Mouse (Mus musculus): ENCODE data around the gene Slc24a4. TPM values are rescaled to one million over a fixed set of nuclear protein-coding genes. Genes with fewer than 3 reads are reported as not detected.

Gene Slc24a4
- polyA plus RNA-seq, 1 experiment from 2014 or later, result 1.2 TPM

GRCm38 (mm10) chr12:102282126-102282525, 153.6 kb downstream of the Slc24a4 start:
- Histone ChIP-seq H3K9me3 (ENCODE audit: control insufficient read depth, low read length) (no peaks in the 10 kb centered on the region), H3K27me3 (ENCODE audit: control insufficient read depth, insufficient read depth, low read length) (peaks cover 14% of the 10 kb centered on the region; the same call in 1 of the 2 replicates), H3K27ac (replicated peaks; ENCODE audit: low read depth, low read length) (no peak overlapping the region), H3K4me1 (ENCODE audit: control insufficient read depth, insufficient read depth, low read length) (peaks cover 12% of the 10 kb centered on the region), H3K4me3 (replicated peaks; ENCODE audit: low read depth, low read length) (no peak overlapping the region; the same call in 1 of the 2 replicates), H3K36me3 (ENCODE audit: control insufficient read depth, insufficient read depth, low read length) (no peaks in the 10 kb centered on the region), H3K4me2 (ENCODE audit: low read length) (peak overlapping the region; percentile 99; the same call in 1 of the 2 replicates), H3K9ac (replicated peaks; ENCODE audit: low read length) (no peak overlapping the region)
- ATAC-seq (ENCODE audit: low FRiP score, low TSS enrichment) (no peak), DNase-seq (no peak)
- 57% methylated on average over 2 of the region's 2 CpGs for WGBS

GRCm38 (mm10) chr12:102282763-102283482, 154.4 kb downstream of the Slc24a4 start, which contains the start of gene Rin3:
Gene Rin3 (plus strand): TSS chr12:102283048.
- DNase-seq (peak; percentile 71), ATAC-seq (ENCODE audit: low FRiP score, low TSS enrichment) (peak; percentile 54)
- Histone ChIP-seq H3K27ac (replicated peaks; ENCODE audit: low read depth, low read length) (0 out of 2 replicates have a peak within 1 kb of the TSS, but pooled peaks have one; percentile 20), H3K4me1 (ENCODE audit: control insufficient read depth, insufficient read depth, low read length) (peaks cover 12% of the 10 kb centered on the region), H3K27me3 (ENCODE audit: control insufficient read depth, insufficient read depth, low read length) (peaks cover 14% of the 10 kb centered on the region; the same call in 1 of the 2 replicates), H3K4me3 (replicated peaks; ENCODE audit: low read depth, low read length) (peak within 1 kb of the TSS; percentile 48), H3K4me2 (ENCODE audit: low read length) (peak within 1 kb of the TSS; percentile 99), H3K9me3 (ENCODE audit: control insufficient read depth, low read length) (no peaks in the 10 kb centered on the region), H3K36me3 (ENCODE audit: control insufficient read depth, insufficient read depth, low read length) (no peaks in the 10 kb centered on the region), H3K9ac (replicated peaks; ENCODE audit: low read length) (peak within 1 kb of the TSS; percentile 59)
- under 1% methylated on average over 75 of the region's 75 CpGs for WGBS

GRCm38 (mm10) chr12:102283483-102284266, 155.1 kb downstream of the Slc24a4 start:
- H3K4me2 ChIP-seq (ENCODE audit: low read length), result peak overlapping the region; percentile 99
- DNase-seq, result peak; percentile 59
- H3K9me3 ChIP-seq (ENCODE audit: control insufficient read depth, low read length), result no peaks in the 10 kb centered on the region
- WGBS, result 7% methylated on average over 23 of the region's 24 CpGs
- 0 out of 2 replicates have a peak overlapping the region, but pooled peaks have one; percentile 20 for H3K27ac ChIP-seq (replicated peaks; ENCODE audit: low read depth, low read length)
- peak overlapping the region; percentile 59 for H3K9ac ChIP-seq (replicated peaks; ENCODE audit: low read length)
- peak overlapping the region; percentile 48 for H3K4me3 ChIP-seq (replicated peaks; ENCODE audit: low read depth, low read length)
- peak; percentile 59 for ATAC-seq (ENCODE audit: low FRiP score, low TSS enrichment)
- H3K27me3 ChIP-seq (ENCODE audit: control insufficient read depth, insufficient read depth, low read length), result peaks cover 14% of the 10 kb centered on the region; the same call in 1 of the 2 replicates
- H3K36me3 ChIP-seq (ENCODE audit: control insufficient read depth, insufficient read depth, low read length), result no peaks in the 10 kb centered on the region
- H3K4me1 ChIP-seq (ENCODE audit: control insufficient read depth, insufficient read depth, low read length), result peaks cover 12% of the 10 kb centered on the region

GRCm38 (mm10) chr12:102284267-102284610, 155.7 kb downstream of the Slc24a4 start:
- WGBS, result 38% methylated on average over 9 of the region's 9 CpGs
- Histone ChIP-seq H3K36me3 (ENCODE audit: control insufficient read depth, insufficient read depth, low read length) (no peaks in the 10 kb centered on the region), H3K4me3 (replicated peaks; ENCODE audit: low read depth, low read length) (no peak overlapping the region), H3K4me2 (ENCODE audit: low read length) (peak overlapping the region; percentile 99; the same call in 1 of the 2 replicates), H3K4me1 (ENCODE audit: control insufficient read depth, insufficient read depth, low read length) (peaks cover 12% of the 10 kb centered on the region), H3K27ac (replicated peaks; ENCODE audit: low read depth, low read length) (no peak overlapping the region), H3K9me3 (ENCODE audit: control insufficient read depth, low read length) (no peaks in the 10 kb centered on the region), H3K9ac (replicated peaks; ENCODE audit: low read length) (no peak overlapping the region), H3K27me3 (ENCODE audit: control insufficient read depth, insufficient read depth, low read length) (peaks cover 14% of the 10 kb centered on the region; the same call in 1 of the 2 replicates)
- DNase-seq (no peak), ATAC-seq (ENCODE audit: low FRiP score, low TSS enrichment) (no peak)

- Histone ChIP-seq H3K4me1 (ENCODE audit: control insufficient read depth, insufficient read depth, low read length) (peaks cover 12% of the 10 kb centered on the region), H3K27ac (replicated peaks; ENCODE audit: low read depth, low read length) (no peak overlapping the region), H3K4me2 (ENCODE audit: low read length) (peak overlapping the region; percentile 99; the same call in 1 of the 2 replicates), H3K9ac (replicated peaks; ENCODE audit: low read length) (no peak overlapping the region), H3K4me3 (replicated peaks; ENCODE audit: low read depth, low read length) (no peak overlapping the region), H3K9me3 (ENCODE audit: control insufficient read depth, low read length) (no peaks in the 10 kb centered on the region), H3K27me3 (ENCODE audit: control insufficient read depth, insufficient read depth, low read length) (peaks cover 14% of the 10 kb centered on the region; the same call in 1 of the 2 replicates), H3K36me3 (ENCODE audit: control insufficient read depth, insufficient read depth, low read length) (no peaks in the 10 kb centered on the region)
- WGBS, result 61% methylated on average over 3 of the region's 3 CpGs
- ATAC-seq (ENCODE audit: low FRiP score, low TSS enrichment) (no peak), DNase-seq (no peak)
Observed at GRCm38 (mm10) chr12:102284618-102285159, 156.2 kb downstream of the Slc24a4 start.

GRCm38 (mm10) chr12:102285318-102285717, 156.8 kb downstream of the Slc24a4 start:
- no peak for ATAC-seq (ENCODE audit: low FRiP score, low TSS enrichment)
- Histone ChIP-seq H3K36me3 (ENCODE audit: control insufficient read depth, insufficient read depth, low read length) (no peaks in the 10 kb centered on the region), H3K27ac (replicated peaks; ENCODE audit: low read depth, low read length) (no peak overlapping the region), H3K9me3 (ENCODE audit: control insufficient read depth, low read length) (no peaks in the 10 kb centered on the region), H3K4me2 (ENCODE audit: low read length) (no peak overlapping the region), H3K27me3 (ENCODE audit: control insufficient read depth, insufficient read depth, low read length) (peaks cover 14% of the 10 kb centered on the region; the same call in 1 of the 2 replicates), H3K4me3 (replicated peaks; ENCODE audit: low read depth, low read length) (no peak overlapping the region), H3K9ac (replicated peaks; ENCODE audit: low read length) (no peak overlapping the region), H3K4me1 (ENCODE audit: control insufficient read depth, insufficient read depth, low read length) (peaks cover 12% of the 10 kb centered on the region)
- DNase-seq, result no peak
- 83% methylated on average over 6 of the region's 6 CpGs for WGBS

GRCm38 (mm10) chr12:102285779-102286178, 157.2 kb downstream of the Slc24a4 start:
- Histone ChIP-seq H3K27me3 (ENCODE audit: control insufficient read depth, insufficient read depth, low read length) (peaks cover 14% of the 10 kb centered on the region; the same call in 1 of the 2 replicates), H3K27ac (replicated peaks; ENCODE audit: low read depth, low read length) (no peak overlapping the region), H3K4me2 (ENCODE audit: low read length) (no peak overlapping the region), H3K4me3 (replicated peaks; ENCODE audit: low read depth, low read length) (no peak overlapping the region), H3K9ac (replicated peaks; ENCODE audit: low read length) (no peak overlapping the region), H3K9me3 (ENCODE audit: control insufficient read depth, low read length) (no peaks in the 10 kb centered on the region), H3K36me3 (ENCODE audit: control insufficient read depth, insufficient read depth, low read length) (no peaks in the 10 kb centered on the region), H3K4me1 (ENCODE audit: control insufficient read depth, insufficient read depth, low read length) (peaks cover 12% of the 10 kb centered on the region)
- no peak for ATAC-seq (ENCODE audit: low FRiP score, low TSS enrichment)
- WGBS, result 87% methylated on average over 5 of the region's 5 CpGs
- no peak for DNase-seq

- Histone ChIP-seq H3K27me3 (ENCODE audit: control insufficient read depth, insufficient read depth, low read length) (peaks cover 14% of the 10 kb centered on the region; the same call in 1 of the 2 replicates), H3K27ac (replicated peaks; ENCODE audit: low read depth, low read length) (no peak overlapping the region), H3K36me3 (ENCODE audit: control insufficient read depth, insufficient read depth, low read length) (no peaks in the 10 kb centered on the region), H3K9ac (replicated peaks; ENCODE audit: low read length) (no peak overlapping the region), H3K9me3 (ENCODE audit: control insufficient read depth, low read length) (no peaks in the 10 kb centered on the region), H3K4me2 (ENCODE audit: low read length) (no peak overlapping the region), H3K4me1 (ENCODE audit: control insufficient read depth, insufficient read depth, low read length) (peaks cover 12% of the 10 kb centered on the region), H3K4me3 (replicated peaks; ENCODE audit: low read depth, low read length) (no peak overlapping the region)
- WGBS, result 86% methylated on average over 10 of the region's 10 CpGs
- DNase-seq (peak; percentile 26), ATAC-seq (ENCODE audit: low FRiP score, low TSS enrichment) (no peak)
Observed at GRCm38 (mm10) chr12:102286681-102287414, 158.3 kb downstream of the Slc24a4 start.
